Mouse (Mus musculus) embryonic facial prominence, embryonic 13.5 days (tissue): Measurements from ENCODE around the gene Magi1. TPM values are rescaled to one million over a fixed set of nuclear protein-coding genes. Genes with fewer than 3 reads are reported as not detected.

Experiments used
- ATAC-seq: fragments of 200-750 bp; cut with Nextera tagmentation; 2 replicates; pipeline ENCODE4 v1.8.0; 2017; ENCODE audit warnings: low read depth; ENCODE audit not compliant: insufficient number of reproducible peaks, insufficient read depth, low FRiP score, low TSS enrichment
- H3K27ac ChIP-seq: fragments of 300-500 bp; sonication (generic); 2 replicates; pipeline ENCODE4 v1.5.1; 2015; ENCODE audit warnings: moderate library complexity, mild to moderate bottlenecking, inconsistent platforms
- H3K27me3 ChIP-seq: fragments of 300-500 bp; sonication (generic); 2 replicates; pipeline ENCODE4 v1.6.1; 2015; ENCODE audit warnings: mild to moderate bottlenecking, inconsistent platforms
- H3K36me3 ChIP-seq: fragments of 300-500 bp; sonication (generic); 2 replicates; pipeline ENCODE4 v1.6.1; 2015; ENCODE audit warnings: mild to moderate bottlenecking, inconsistent platforms
- H3K4me1 ChIP-seq: fragments of 300-500 bp; sonication (generic); 2 replicates; pipeline ENCODE4 v1.6.1; 2015; ENCODE audit warnings: inconsistent platforms
- H3K4me2 ChIP-seq: fragments of 300-500 bp; sonication (generic); 2 replicates; pipeline ENCODE4 v1.6.1; 2015; ENCODE audit warnings: moderate library complexity, mild to moderate bottlenecking, inconsistent platforms
- H3K4me3 ChIP-seq: fragments of 300-500 bp; sonication (generic); 2 replicates; pipeline ENCODE4 v1.5.1; 2015; ENCODE audit warnings: mild to moderate bottlenecking, inconsistent platforms
- H3K9ac ChIP-seq: fragments of 300-500 bp; sonication (generic); 2 replicates; pipeline ENCODE4 v1.6.1; 2015; ENCODE audit warnings: mild to moderate bottlenecking, inconsistent platforms
- H3K9me3 ChIP-seq: fragments of 300-500 bp; sonication (generic); 2 replicates; pipeline ENCODE4 v1.6.1; 2016; ENCODE audit warnings: inconsistent platforms
- WGBS: fragments of 180-500 bp; shearing (Covaris S2); methylation state at CpG from one replicate; pipeline ENCODE4 v1.1.7; 2015; ENCODE audit warnings: mixed read lengths; 5-methylcytosine and 5-hydroxymethylcytosine counted together
- polyA plus RNA-seq: library from polyadenylated mRNA; unstranded; fragments of >200 nt; fragmentation: Nextera tagmentation; extraction: Ambion mirVana; gene quantifications from 2 replicates; pipeline ENCODE4 v1.2.1, GENCODE M21; 2015

The Magi1 gene
- polyA plus RNA-seq, 1 experiment from 2014 or later, result 13.1 TPM

DNA sequence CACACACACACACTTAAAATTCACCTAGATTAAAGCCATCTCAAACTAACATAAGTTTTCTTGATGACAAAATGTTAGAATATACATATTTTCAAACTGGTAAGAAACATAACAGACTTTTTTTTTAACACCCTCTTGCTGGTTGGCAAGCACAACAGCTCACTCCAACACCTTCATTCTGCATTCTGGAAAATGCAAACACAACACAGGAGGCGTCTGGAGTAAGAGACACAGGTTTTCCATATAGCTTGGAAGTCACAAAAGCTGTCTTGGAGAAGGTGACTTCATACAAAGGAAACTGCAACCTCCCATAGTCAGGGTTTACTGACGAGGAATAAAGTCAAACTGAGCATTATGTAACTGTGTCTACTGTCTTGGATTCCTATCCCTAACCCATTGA is 381.5 kb downstream of the Magi1 start:
- ATAC-seq, result no peak
- H3K27me3 ChIP-seq, result no peaks in the 10 kb centered on the region
- no peaks in the 10 kb centered on the region for H3K36me3 ChIP-seq
- 81% methylated on average over 2 of the region's 2 CpGs for WGBS
- no peaks in the 10 kb centered on the region for H3K9me3 ChIP-seq
- no peak overlapping the region for H3K27ac ChIP-seq
- no peak overlapping the region for H3K4me3 ChIP-seq
- no peak overlapping the region for H3K9ac ChIP-seq
- H3K4me2 ChIP-seq, result no peak overlapping the region
- peaks cover 6% of the 10 kb centered on the region; the same call in 1 of the 2 replicates for H3K4me1 ChIP-seq

DNA sequence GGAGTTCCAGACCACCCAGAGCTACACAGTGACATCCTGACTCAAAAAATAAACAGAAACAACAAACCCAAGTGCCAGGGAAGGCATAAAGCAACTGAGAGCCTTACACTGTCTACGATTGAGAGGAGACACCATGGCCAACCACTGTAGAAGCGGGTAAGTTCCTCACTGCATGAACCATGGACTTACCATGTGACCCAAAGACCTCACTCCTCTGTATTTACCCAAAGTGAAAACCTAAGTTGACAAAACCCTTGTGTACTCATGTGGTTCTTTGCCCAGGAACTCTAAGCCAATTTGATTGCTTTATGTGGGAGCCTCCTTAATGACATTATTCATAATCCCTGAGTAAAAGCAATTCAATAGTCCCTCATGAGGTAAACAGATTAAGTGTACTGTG is 382.3 kb downstream of the Magi1 start:
- Histone ChIP-seq H3K4me3 (no peak overlapping the region), H3K36me3 (no peaks in the 10 kb centered on the region), H3K27ac (no peak overlapping the region), H3K9me3 (no peaks in the 10 kb centered on the region), H3K4me2 (no peak overlapping the region), H3K9ac (no peak overlapping the region), H3K4me1 (peaks cover 8% of the 10 kb centered on the region; the same call in 1 of the 2 replicates), H3K27me3 (no peaks in the 10 kb centered on the region)
- WGBS, result 95% methylated on average over 2 of the region's 2 CpGs
- no peak for ATAC-seq

DNA sequence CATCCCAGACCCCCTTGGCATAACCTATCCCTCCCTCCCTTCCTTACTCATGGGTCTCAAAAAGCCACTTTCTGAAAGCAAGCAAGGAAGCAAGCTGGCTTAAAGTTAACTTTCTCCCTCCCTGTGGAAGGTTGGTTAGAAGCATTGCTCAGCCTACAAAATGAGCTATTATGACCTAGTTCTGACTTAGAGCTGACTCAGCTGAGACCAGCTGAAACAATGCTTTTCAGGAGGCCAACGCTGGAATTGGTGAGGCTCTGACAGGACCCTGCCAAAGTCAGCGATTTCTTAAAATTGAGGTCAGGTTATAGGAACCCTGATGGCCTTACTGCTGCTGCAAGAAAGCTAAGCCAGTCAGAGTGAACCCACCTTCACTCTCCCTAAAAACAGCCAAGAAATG is 386.2 kb downstream of the Magi1 start:
- Histone ChIP-seq H3K9me3 (no peaks in the 10 kb centered on the region), H3K4me2 (no peak overlapping the region), H3K4me1 (peaks cover 8% of the 10 kb centered on the region; the same call in 1 of the 2 replicates), H3K9ac (no peak overlapping the region), H3K27me3 (no peaks in the 10 kb centered on the region), H3K36me3 (no peaks in the 10 kb centered on the region), H3K27ac (no peak overlapping the region), H3K4me3 (no peak overlapping the region)
- ATAC-seq, result no peak
- WGBS, result 75% methylated on average over 2 of the region's 2 CpGs

DNA sequence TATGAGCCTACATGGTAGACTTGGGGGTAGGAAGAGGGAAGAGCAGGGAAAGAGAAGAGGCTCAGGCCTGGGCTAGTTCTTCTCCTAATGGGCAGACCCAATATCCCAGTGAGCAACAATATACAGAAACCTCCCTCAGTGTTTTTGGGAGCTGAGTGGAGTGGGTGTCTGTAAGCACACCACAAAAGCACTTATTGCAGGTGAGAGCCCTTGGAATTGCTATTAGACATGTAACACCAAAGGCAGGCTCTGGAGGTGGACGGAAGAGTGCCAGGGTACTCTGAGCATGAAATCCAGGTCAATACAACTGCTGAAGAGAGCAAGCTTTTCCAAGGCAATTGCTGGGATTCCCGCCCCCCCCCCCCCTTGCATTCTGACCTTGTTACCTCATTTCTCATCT is 388.0 kb downstream of the Magi1 start:
- Histone ChIP-seq H3K9me3 (no peaks in the 10 kb centered on the region), H3K4me3 (no peak overlapping the region), H3K9ac (no peak overlapping the region), H3K4me1 (peaks cover 8% of the 10 kb centered on the region; the same call in 1 of the 2 replicates), H3K36me3 (no peaks in the 10 kb centered on the region), H3K27me3 (no peaks in the 10 kb centered on the region), H3K4me2 (no peak overlapping the region), H3K27ac (no peak overlapping the region)
- ATAC-seq, result no peak
- WGBS, result 75% methylated on average over 2 of the region's 2 CpGs

DNA sequence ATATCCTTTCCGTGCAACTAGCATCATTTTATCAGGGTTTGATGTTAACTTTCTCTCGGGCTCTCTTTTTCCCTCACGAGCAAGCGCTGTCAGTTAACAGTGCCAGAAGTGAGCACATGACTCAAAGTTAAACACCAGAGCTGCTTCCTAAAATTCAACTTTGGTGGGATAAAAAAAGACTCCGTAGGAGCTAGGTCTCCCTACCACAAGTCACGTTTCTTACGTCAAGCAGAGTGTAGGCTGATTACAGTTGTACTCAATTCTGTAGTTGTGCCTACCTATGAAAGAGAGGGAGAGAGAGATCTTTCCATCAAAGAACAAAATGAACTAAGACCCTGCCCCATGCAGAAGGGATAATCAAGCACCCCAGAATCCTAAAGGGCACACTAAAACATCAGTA is 389.8 kb downstream of the Magi1 start:
- Histone ChIP-seq H3K4me1 (peaks cover 8% of the 10 kb centered on the region; the same call in 1 of the 2 replicates), H3K27me3 (no peaks in the 10 kb centered on the region), H3K9me3 (no peaks in the 10 kb centered on the region), H3K4me3 (no peak overlapping the region), H3K27ac (no peak overlapping the region), H3K36me3 (no peaks in the 10 kb centered on the region), H3K4me2 (no peak overlapping the region), H3K9ac (no peak overlapping the region)
- 66% methylated on average over 7 of the region's 7 CpGs for whole genome bisulfite sequencing
- ATAC-seq, result no peak

DNA sequence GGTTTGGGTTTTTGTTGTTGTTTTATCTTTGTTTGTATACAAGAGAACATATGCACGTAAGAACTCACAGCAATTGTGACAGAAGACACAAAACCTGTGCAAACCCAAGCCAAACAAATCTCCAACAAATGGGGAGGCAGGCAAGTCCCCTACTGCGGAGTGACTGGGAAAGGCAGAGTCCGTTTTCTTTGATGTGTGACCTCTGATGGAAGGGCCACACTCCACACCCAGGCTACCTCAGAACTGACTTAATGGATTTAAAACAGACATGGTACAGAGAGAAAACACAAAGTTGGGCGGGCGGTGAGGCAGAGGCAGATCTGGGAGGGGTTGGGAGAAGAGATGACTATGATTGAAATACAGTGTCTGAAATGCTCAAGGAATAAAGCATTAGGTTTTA is 390.8 kb downstream of the Magi1 start:
- H3K4me1 ChIP-seq, result peaks cover 8% of the 10 kb centered on the region; the same call in 1 of the 2 replicates
- 40% methylated on average over 5 of the region's 5 CpGs for WGBS
- H3K27ac ChIP-seq, result no peak overlapping the region
- H3K4me3 ChIP-seq, result no peak overlapping the region
- H3K9ac ChIP-seq, result no peak overlapping the region
- no peaks in the 10 kb centered on the region for H3K36me3 ChIP-seq
- no peaks in the 10 kb centered on the region for H3K27me3 ChIP-seq
- ATAC-seq, result no peak
- H3K4me2 ChIP-seq, result no peak overlapping the region
- H3K9me3 ChIP-seq, result no peaks in the 10 kb centered on the region

DNA sequence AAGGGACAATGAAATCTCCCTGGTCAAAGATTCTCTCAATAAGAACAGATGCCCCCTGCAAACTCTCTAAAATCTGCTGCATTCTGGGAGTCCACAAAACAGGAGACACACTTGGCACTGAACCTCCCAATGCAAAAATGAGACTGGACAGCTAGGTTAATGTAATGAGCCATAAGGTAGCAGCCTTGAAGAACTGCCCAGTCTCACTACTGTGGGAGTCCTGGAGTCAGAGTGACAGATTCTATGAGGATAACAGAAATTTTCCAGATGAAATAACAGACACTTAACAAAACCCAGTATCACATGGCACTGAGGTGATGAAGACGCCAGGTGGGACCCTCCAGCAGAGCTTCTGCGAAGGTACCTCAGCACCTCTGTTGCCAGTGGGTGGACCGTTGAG is 393.7 kb downstream of the Magi1 start:
- no peak for ATAC-seq
- Histone ChIP-seq H3K9ac (no peak overlapping the region), H3K9me3 (no peaks in the 10 kb centered on the region), H3K4me2 (no peak overlapping the region), H3K27ac (no peak overlapping the region), H3K4me3 (no peak overlapping the region), H3K4me1 (0 out of 2 replicates have a peak, but pooled peaks cover 5% of the 10 kb centered on the region), H3K36me3 (no peaks in the 10 kb centered on the region), H3K27me3 (no peaks in the 10 kb centered on the region)
- WGBS, result 88% methylated on average over 3 of the region's 3 CpGs

DNA sequence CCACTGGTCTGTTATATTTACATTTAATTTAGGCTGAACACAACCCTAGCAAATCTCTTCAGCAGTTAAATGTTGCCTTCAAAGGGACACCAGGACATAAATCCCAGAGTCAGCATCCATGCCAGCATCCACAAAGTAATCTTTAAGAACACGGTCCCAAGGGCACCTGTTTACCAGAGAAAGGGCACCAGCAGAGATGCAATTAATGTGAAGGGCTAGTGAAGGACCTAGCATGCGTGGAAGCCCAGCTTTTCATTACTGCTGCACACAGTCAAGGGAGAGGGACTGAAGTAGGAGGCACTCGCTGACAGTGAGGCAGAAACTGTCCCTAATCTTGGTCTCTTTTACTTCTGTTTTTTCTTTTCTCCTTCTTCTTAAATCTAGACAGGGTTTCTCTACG is 406.4 kb downstream of the Magi1 start:
- no peak overlapping the region for H3K9ac ChIP-seq
- H3K36me3 ChIP-seq, result no peaks in the 10 kb centered on the region
- no peak overlapping the region for H3K4me2 ChIP-seq
- no peak for ATAC-seq
- H3K4me1 ChIP-seq, result no peaks in the 10 kb centered on the region
- no peak overlapping the region for H3K4me3 ChIP-seq
- no peaks in the 10 kb centered on the region for H3K27me3 ChIP-seq
- 76% methylated on average over 4 of the region's 4 CpGs for WGBS
- H3K9me3 ChIP-seq, result no peaks in the 10 kb centered on the region
- H3K27ac ChIP-seq, result no peak overlapping the region

DNA sequence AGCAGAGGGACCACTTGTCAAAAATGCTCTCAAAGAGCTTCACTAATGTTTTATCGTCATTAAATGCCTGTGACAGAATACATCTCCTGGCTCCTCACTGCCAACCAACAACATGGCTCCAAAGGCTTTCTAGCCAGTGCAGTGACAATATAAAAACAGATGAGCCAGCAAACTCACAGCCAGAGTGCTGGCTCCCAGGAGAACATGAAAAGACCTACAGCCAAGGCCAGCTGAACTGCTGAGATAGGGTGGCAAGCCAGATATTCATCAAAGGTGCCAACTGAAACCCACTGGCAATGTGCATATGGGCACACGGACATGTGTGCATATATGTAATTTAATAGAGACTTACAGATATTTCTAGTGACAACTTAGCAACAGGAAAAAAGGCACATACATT is 408.8 kb downstream of the Magi1 start:
- WGBS, result 86% methylated on average over 2 of the region's 2 CpGs
- H3K4me1 ChIP-seq, result 0 out of 2 replicates have a peak, but pooled peaks cover 4% of the 10 kb centered on the region
- ATAC-seq, result no peak

DNA sequence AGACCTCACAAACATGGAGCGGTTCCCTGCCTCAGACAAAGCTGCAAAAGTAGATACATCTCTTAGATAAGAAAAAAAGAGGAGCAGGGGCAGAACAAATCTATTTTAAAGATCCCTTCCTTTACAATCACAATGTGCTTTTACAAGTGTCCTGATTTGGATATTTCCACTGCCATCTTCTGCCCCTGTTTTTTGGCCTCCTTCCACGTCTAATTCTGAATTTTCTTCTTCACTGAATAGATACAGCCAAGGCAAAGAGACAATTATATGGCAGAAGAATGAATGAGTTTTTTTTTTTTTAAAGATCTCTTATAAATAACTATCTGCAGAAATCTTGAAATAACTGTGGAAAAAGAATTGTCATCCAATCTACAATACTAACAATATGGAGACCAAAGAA is 409.3 kb downstream of the Magi1 start:
- H3K9me3 ChIP-seq, result no peaks in the 10 kb centered on the region
- no peak overlapping the region for H3K4me3 ChIP-seq
- no peaks in the 10 kb centered on the region for H3K27me3 ChIP-seq
- 0 out of 2 replicates have a peak, but pooled peaks cover 5% of the 10 kb centered on the region for H3K4me1 ChIP-seq
- H3K9ac ChIP-seq, result no peak overlapping the region
- no peak overlapping the region for H3K4me2 ChIP-seq
- no peak for ATAC-seq
- H3K27ac ChIP-seq, result no peak overlapping the region
- no peaks in the 10 kb centered on the region for H3K36me3 ChIP-seq
- WGBS, result 86% methylated on average over 2 of the region's 2 CpGs

More for the DNA sequence above, 408.8 kb downstream of the Magi1 start:
- no peaks in the 10 kb centered on the region for H3K36me3 ChIP-seq
- no peaks in the 10 kb centered on the region for H3K9me3 ChIP-seq
- no peak overlapping the region for H3K27ac ChIP-seq
- H3K9ac ChIP-seq, result no peak overlapping the region
- H3K4me2 ChIP-seq, result no peak overlapping the region
- H3K4me3 ChIP-seq, result no peak overlapping the region
- no peaks in the 10 kb centered on the region for H3K27me3 ChIP-seq

DNA sequence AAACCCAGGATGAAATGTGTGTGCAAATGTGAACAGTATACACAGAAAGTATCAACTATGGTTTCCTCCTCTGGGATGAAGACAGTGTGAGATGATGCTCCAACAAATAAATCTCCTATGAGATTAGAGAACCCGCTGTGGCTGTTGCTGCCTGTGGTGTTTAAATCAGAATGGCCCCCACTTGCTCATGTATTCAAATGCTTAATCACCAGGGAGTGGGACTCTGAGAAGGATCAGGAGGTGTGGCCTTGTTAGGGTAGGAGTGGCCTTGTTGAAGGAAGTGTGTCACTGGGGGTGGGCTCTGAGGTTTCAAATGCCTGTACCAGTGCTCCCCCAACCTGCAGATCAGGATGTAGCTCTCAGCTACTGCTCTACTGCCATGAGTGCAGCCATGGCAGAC is 410.2 kb downstream of the Magi1 start:
- 48% methylated on average over 1 of the region's 1 CpGs for WGBS
- no peak for ATAC-seq
- no peaks in the 10 kb centered on the region for H3K9me3 ChIP-seq

DNA sequence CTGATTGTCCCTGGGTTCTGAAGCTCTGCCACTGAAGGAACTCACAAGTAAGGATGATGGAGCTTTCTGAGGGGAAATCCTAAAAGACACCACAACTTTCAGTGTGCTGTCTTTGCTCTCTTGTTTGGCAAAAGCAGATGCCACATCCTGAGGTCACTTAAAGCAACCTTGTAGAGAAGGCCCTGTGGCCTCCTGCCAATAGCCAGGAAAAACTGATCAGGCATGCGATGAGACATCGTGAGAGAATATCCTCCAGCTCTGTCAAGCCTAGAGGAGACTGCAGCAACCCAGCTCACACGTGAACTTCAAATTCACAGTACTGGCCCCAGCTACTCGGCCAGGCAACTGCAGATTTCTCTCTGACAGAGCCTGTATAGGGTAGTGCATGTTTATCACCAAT is 412.2 kb downstream of the Magi1 start:
- H3K4me1 ChIP-seq, result 0 out of 2 replicates have a peak, but pooled peaks cover 5% of the 10 kb centered on the region
- no peak overlapping the region for H3K27ac ChIP-seq
- no peak for ATAC-seq
- H3K4me2 ChIP-seq, result no peak overlapping the region
- no peak overlapping the region for H3K4me3 ChIP-seq
- no peaks in the 10 kb centered on the region for H3K9me3 ChIP-seq
- H3K36me3 ChIP-seq, result no peaks in the 10 kb centered on the region
- H3K9ac ChIP-seq, result no peak overlapping the region
- no peaks in the 10 kb centered on the region for H3K27me3 ChIP-seq
- 76% methylated on average over 4 of the region's 4 CpGs for WGBS

More for the DNA sequence above, 410.2 kb downstream of the Magi1 start:
- H3K27ac ChIP-seq, result no peak overlapping the region
- no peaks in the 10 kb centered on the region for H3K27me3 ChIP-seq
- H3K4me3 ChIP-seq, result no peak overlapping the region
- no peak overlapping the region for H3K4me2 ChIP-seq
- H3K9ac ChIP-seq, result no peak overlapping the region
- H3K36me3 ChIP-seq, result no peaks in the 10 kb centered on the region
- 0 out of 2 replicates have a peak, but pooled peaks cover 5% of the 10 kb centered on the region for H3K4me1 ChIP-seq
